Mouse (Mus musculus) liver, postnatal 0 days (tissue): ENCODE results near the gene Abcc12. TPM values are rescaled to one million over a fixed set of nuclear protein-coding genes. Genes with fewer than 3 reads are reported as not detected.

Source experiments
- ATAC-seq: fragments of 200-750 bp; cut with Nextera tagmentation; 2 replicates; pipeline ENCODE4 v1.8.0; 2017; ENCODE audit warnings: mild to moderate bottlenecking, moderate library complexity
- DNase-seq: peaks from one replicate; pipeline ENCODE4 v3.0.0-alpha.2; 2016
- H3K27ac ChIP-seq: fragments of 300-500 bp; sonication (generic); 2 replicates; pipeline ENCODE4 v1.5.1; 2014; ENCODE audit warnings: antibody characterized with exemption, moderate library complexity, mild to moderate bottlenecking, low read depth
- H3K27me3 ChIP-seq: fragments of 300-500 bp; sonication (generic); 2 replicates; pipeline ENCODE4 v1.6.1; 2014; ENCODE audit warnings: low read length, control low read depth, mixed read lengths; ENCODE audit not compliant: insufficient read depth
- H3K36me3 ChIP-seq: fragments of 300-500 bp; sonication (generic); replicated peaks from 2 replicates; pipeline ENCODE4 v1.6.1; 2014; ENCODE audit warnings: mild to moderate bottlenecking, control low read depth, low read length, moderate library complexity, mixed read lengths; ENCODE audit not compliant: insufficient read depth
- H3K4me1 ChIP-seq: fragments of 300-500 bp; sonication (generic); 2 replicates; pipeline ENCODE4 v1.6.1; 2014; ENCODE audit warnings: antibody characterized with exemption, mild to moderate bottlenecking, control low read depth; ENCODE audit not compliant: insufficient read depth
- H3K4me2 ChIP-seq: fragments of 300-500 bp; sonication (generic); 2 replicates; pipeline ENCODE4 v1.6.1; 2014; ENCODE audit warnings: low read depth, mild to moderate bottlenecking, low read length, moderate library complexity, mixed read lengths
- H3K4me3 ChIP-seq: fragments of 300-500 bp; sonication (generic); 2 replicates; pipeline ENCODE4 v1.5.1; 2014; ENCODE audit warnings: low read depth, low read length
- H3K9ac ChIP-seq: fragments of 300-500 bp; sonication (generic); replicated peaks from 2 replicates; pipeline ENCODE4 v1.6.1; 2014; ENCODE audit warnings: mild to moderate bottlenecking, moderate library complexity
- H3K9me3 ChIP-seq: fragments of 300-500 bp; sonication (generic); 2 replicates; pipeline ENCODE4 v1.6.1; 2016; ENCODE audit warnings: mild to moderate bottlenecking, control low read depth, low read length, mixed read lengths
- CTCF ChIP-seq: sonication (generic); IDR thresholded peaks from 2 replicates; pipeline ENCODE4 v1.5.1; 2016; ENCODE audit warnings: antibody characterized with exemption, low read depth
- EP300 ChIP-seq: IDR thresholded peaks from 2 replicates; pipeline ENCODE4 v1.6.1; 2016; ENCODE audit warnings: antibody characterized with exemption, low read depth, mild to moderate bottlenecking
- WGBS: fragments of 180-500 bp; shearing (Covaris S2); extraction: QIAGEN DNeasy Blood & Tissue Kit; methylation state at CpG from one replicate; pipeline ENCODE4 v1.1.7; 2014; ENCODE audit not compliant: insufficient replicate concordance; 5-methylcytosine and 5-hydroxymethylcytosine counted together
- polyA plus RNA-seq: library from polyadenylated mRNA; unstranded; fragments of >200 nt; fragmentation: Nextera tagmentation; extraction: Ambion mirVana; gene quantifications from 2 replicates; pipeline ENCODE4 v1.2.1, GENCODE M21; 2015

Gene Abcc12
- polyA plus RNA-seq, 1 experiment from 2014 or later: not detected

- ATAC-seq (no peak), DNase-seq (no peak)
- Histone ChIP-seq H3K27me3 (no peaks in the 10 kb centered on the region), H3K27ac (0 out of 2 replicates have a peak overlapping the region, but pooled peaks have one; percentile 6), H3K36me3 (no peaks in the 10 kb centered on the region), H3K4me3 (no peak overlapping the region), H3K9ac (no peak overlapping the region), H3K9me3 (no peaks in the 10 kb centered on the region), H3K4me1 (peaks cover 22% of the 10 kb centered on the region), H3K4me2 (no peak overlapping the region)
- TF ChIP-seq EP300 (no peak), CTCF (no peak)
- WGBS: 73% methylated on average over 7 of the region's 7 CpGs
Measured at GRCm38 (mm10) chr8:86597681-86598080, 17.2 kb upstream of the Abcc12 start.

DNA sequence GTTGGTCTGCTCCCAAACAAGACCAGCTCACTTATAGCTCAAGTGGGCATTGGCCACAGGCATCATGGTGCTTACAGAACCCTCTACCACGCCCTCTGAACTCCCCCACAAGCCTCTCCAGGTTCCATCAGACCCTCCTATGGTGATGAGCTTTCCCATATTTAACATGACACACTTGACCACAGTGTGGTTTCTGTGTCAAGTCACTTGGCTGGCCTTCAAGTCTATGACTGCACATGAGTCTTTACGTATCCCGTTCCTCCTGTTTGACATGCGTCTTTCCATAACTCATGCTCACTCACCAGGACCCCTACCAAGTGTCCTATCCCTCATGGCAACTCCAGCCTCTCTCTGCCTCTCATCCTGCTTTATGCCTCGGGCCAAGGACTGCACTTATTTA is 15.2 kb upstream of the Abcc12 start:
- H3K9ac ChIP-seq: no peak overlapping the region
- H3K4me3 ChIP-seq: no peak overlapping the region
- H3K27ac ChIP-seq: no peak overlapping the region
- H3K4me1 ChIP-seq: peaks cover 21% of the 10 kb centered on the region
- H3K27me3 ChIP-seq: no peaks in the 10 kb centered on the region
- ATAC-seq (no peak), DNase-seq (no peak)
- H3K4me2 ChIP-seq: no peak overlapping the region
- TF ChIP-seq EP300: no peak
- no peak for TF ChIP-seq CTCF
- WGBS: 73% methylated on average over 5 of the region's 5 CpGs
- no peaks in the 10 kb centered on the region for H3K9me3 ChIP-seq
- no peaks in the 10 kb centered on the region for H3K36me3 ChIP-seq

- Histone ChIP-seq H3K4me1 (peaks cover 17% of the 10 kb centered on the region), H3K27me3 (no peaks in the 10 kb centered on the region), H3K36me3 (no peaks in the 10 kb centered on the region), H3K9me3 (no peaks in the 10 kb centered on the region), H3K4me3 (no peak overlapping the region), H3K9ac (no peak overlapping the region), H3K27ac (peak overlapping the region; percentile 78), H3K4me2 (no peak overlapping the region)
- ATAC-seq: peak; percentile 91
- peak; percentile 26 for DNase-seq
- TF ChIP-seq CTCF (no peak), EP300 (no peak)
- 48% methylated on average over 3 of the region's 3 CpGs for WGBS
Measured at GRCm38 (mm10) chr8:86594159-86594796, 13.8 kb upstream of the Abcc12 start.

DNA sequence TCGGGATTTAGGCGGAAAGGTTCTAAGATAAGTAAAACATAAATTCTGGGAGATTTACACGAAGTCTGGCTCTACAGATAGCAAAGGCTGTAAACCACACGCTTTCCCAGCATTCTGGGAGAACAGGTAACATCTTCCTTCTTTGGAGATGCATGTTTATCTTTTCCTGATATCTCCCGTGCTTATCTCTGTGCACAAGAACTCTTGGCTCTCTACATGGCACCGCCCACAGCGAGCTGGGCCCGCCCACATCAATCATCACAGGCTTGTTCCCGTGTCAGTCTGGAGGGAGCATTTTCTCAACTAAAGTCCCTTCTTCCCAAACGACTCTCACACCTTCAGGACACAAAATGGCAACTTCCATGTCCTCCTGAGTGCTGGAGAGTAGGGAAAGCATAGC is 12.6 kb upstream of the Abcc12 start:
- H3K27ac ChIP-seq: 0 out of 2 replicates have a peak overlapping the region, but pooled peaks have one; percentile 78
- ATAC-seq: no peak
- H3K9me3 ChIP-seq: no peaks in the 10 kb centered on the region

GRCm38 (mm10) chr8:86588338-86588737 is 7.9 kb upstream of the Abcc12 start:
- ATAC-seq: peak; percentile 60
- no peaks in the 10 kb centered on the region for H3K27me3 ChIP-seq
- H3K4me2 ChIP-seq: no peak overlapping the region
- DNase-seq: no peak
- no peaks in the 10 kb centered on the region for H3K9me3 ChIP-seq
- no peak overlapping the region for H3K4me3 ChIP-seq
- no peaks in the 10 kb centered on the region for H3K36me3 ChIP-seq
- 71% methylated on average over 5 of the region's 5 CpGs for WGBS
- peaks cover 3% of the 10 kb centered on the region for H3K4me1 ChIP-seq
- TF ChIP-seq CTCF: 0 out of 2 replicates have a peak, but pooled peaks have one; percentile 12
- no peak for TF ChIP-seq EP300
- H3K9ac ChIP-seq: no peak overlapping the region
- no peak overlapping the region for H3K27ac ChIP-seq

More for the DNA sequence above, 12.6 kb upstream of the Abcc12 start:
- H3K4me1 ChIP-seq: peaks cover 10% of the 10 kb centered on the region
- no peaks in the 10 kb centered on the region for H3K27me3 ChIP-seq
- H3K36me3 ChIP-seq: no peaks in the 10 kb centered on the region
- no peak overlapping the region for H3K4me3 ChIP-seq
- WGBS: 37% methylated on average over 10 of the region's 10 CpGs
- peak; percentile 33 for DNase-seq
- no peak for TF ChIP-seq EP300
- TF ChIP-seq CTCF: no peak
- H3K9ac ChIP-seq: no peak overlapping the region
- H3K4me2 ChIP-seq: no peak overlapping the region

- no peaks in the 10 kb centered on the region for H3K36me3 ChIP-seq
- H3K27me3 ChIP-seq: no peaks in the 10 kb centered on the region
- TF ChIP-seq EP300: no peak
- TF ChIP-seq CTCF: peak; percentile 47
- DNase-seq (no peak), ATAC-seq (no peak)
- H3K4me1 ChIP-seq: no peaks in the 10 kb centered on the region
- H3K4me2 ChIP-seq: no peak overlapping the region
- WGBS: 46% methylated on average over 6 of the region's 6 CpGs
- H3K27ac ChIP-seq: no peak overlapping the region
- no peak overlapping the region for H3K9ac ChIP-seq
- H3K9me3 ChIP-seq: no peaks in the 10 kb centered on the region
- no peak overlapping the region for H3K4me3 ChIP-seq
Measured at GRCm38 (mm10) chr8:86586642-86587041, 6.2 kb upstream of the Abcc12 start.
